Mouse (Mus musculus) activated CD4-positive, CD25-positive, alpha-beta regulatory T cell (primary cell): ENCODE measurements around the gene Npy4r. TPM values are rescaled to one million over a fixed set of nuclear protein-coding genes. Genes with fewer than 3 reads are reported as not detected.

Experiments
- polyA plus RNA-seq, 2 experiments: library from polyadenylated mRNA; unstranded; fragments of 100-300 nt; shearing (Covaris generic); gene quantifications; one replicate each; pipeline ENCODE4 v1.2.1; 2017

Gene Npy4r
- polyA plus RNA-seq: not detected

GRCm38 (mm10) chr14:34152342-34152741 is at the start of gene Npy4r:
Gene Npy4r, minus strand, starts transcription at chr14:34152489.

DNA sequence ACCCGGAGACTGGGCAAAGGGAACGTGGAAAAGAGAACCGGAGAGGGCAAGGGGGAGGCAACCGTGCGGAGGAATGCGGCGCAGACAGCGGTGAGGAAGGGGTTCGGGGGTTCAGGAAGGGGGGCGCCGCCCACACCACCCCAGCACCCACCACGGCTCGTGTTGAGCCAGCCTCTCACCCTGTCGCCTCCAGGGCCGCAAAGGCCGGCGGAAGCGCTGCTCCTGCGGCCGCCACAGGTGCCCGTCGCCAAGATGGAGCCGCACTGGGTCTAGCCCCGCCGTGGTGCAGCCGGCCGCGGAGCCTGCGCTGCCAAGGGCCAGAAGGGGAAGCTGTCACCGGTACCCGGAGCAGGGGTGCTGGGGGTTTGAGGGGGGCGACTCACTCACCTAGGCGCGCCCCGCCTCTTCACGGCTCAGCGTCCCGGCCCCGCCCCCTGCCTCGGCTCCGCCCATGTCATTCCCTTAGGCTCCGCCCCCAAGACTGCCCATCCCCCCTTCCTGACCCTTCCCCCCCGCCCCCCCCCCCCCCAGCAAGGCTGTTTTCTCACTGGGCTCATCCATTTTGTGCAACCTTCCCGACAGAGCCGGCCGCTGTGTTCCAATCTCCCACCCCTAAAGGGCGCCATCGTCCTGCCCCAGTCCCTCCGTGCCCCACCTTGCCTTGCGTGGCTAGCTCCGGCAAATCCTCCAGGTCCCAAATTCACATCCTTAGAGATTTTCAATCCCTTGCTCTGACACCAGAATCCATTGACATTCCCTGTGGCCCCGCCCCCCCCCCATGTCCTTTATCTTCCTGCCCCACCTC is 49.1 kb upstream of the Npy4r start, which contains the start of gene Gprin2:
Gene Gprin2 (minus strand): TSS at position 423 of the 805 bp plus-strand sequence.

GRCm38 (mm10) chr14:34102601-34103000 is 49.7 kb downstream of the Npy4r start, which contains the start of gene A630023A22Rik:
Gene A630023A22Rik, minus strand, starts transcription at chr14:34102754.

Other genes with a start within 250 kb of the Npy4r start
- gene Gdf10, start 228.9 kb downstream of the Npy4r start, polyA plus RNA-seq: under 1 TPM in 1 of 2 experiments, not detected in 1; 0.06 TPM
- gene Gdf2, start 211.4 kb downstream of the Npy4r start, polyA plus RNA-seq: not detected
- gene Rbp3, start 198.5 kb downstream of the Npy4r start, polyA plus RNA-seq: not detected
- gene Zfp488, start 173.7 kb downstream of the Npy4r start, polyA plus RNA-seq: not detected
- under 1 TPM in 1 of 2 experiments, not detected in 1; 0.23 TPM for gene Gm30083, start 137.3 kb downstream of the Npy4r start, polyA plus RNA-seq
- gene Gm5460, start 135.7 kb downstream of the Npy4r start, polyA plus RNA-seq: under 1 TPM in 1 of 2 experiments, not detected in 1; 0.17 TPM
- gene Antxrl, start 99.8 kb downstream of the Npy4r start, polyA plus RNA-seq: not detected
- under 1 TPM in 1 of 2 experiments, not detected in 1; 0.09 TPM for gene Anxa8, start 66.5 kb downstream of the Npy4r start, polyA plus RNA-seq
- gene A630023A22Rik, start 49.7 kb downstream of the Npy4r start, polyA plus RNA-seq: not detected
- under 1 TPM in 1 of 2 experiments, not detected in 1; 0.16 TPM for gene Gprin2, start 49.2 kb upstream of the Npy4r start, polyA plus RNA-seq
- gene Syt15, start 67.1 kb upstream of the Npy4r start, polyA plus RNA-seq: under 1 TPM; 0.07 to 0.81 TPM
- 10 to 100 TPM; 21.6 to 26.9 TPM for gene Shld2, start 158.0 kb upstream of the Npy4r start, polyA plus RNA-seq
- 100 to 1,000 TPM; 129 to 149 TPM for gene Glud1, start 158.2 kb upstream of the Npy4r start, polyA plus RNA-seq
- not detected for gene Fam25c, start 202.9 kb upstream of the Npy4r start, polyA plus RNA-seq
- under 1 TPM in 1 of 2 experiments, not detected in 1; 0.51 TPM for gene Sncg, start 222.3 kb upstream of the Npy4r start, polyA plus RNA-seq
- under 1 TPM in 1 of 2 experiments, not detected in 1; 0.06 TPM for gene Mmrn2, start 223.0 kb upstream of the Npy4r start, polyA plus RNA-seq